Mouse (Mus musculus) telencephalon, adult 2 months (tissue): ENCODE measurements around the gene Ndufa4.
"Not testable (repeated sequence)": the region's sequence is repeated elsewhere in the genome, so short reads cannot be mapped to it uniquely, and the experiment has no call there.

Source experiments
- DNase-seq: peaks from one replicate; pipeline ENCODE4 v3.0.0-alpha.2; 2011; ENCODE audit warnings: low read depth, low spot score

Gene Ndufa4

GRCm38 (mm10) chr6:11907269-11908032 is at the start of gene Ndufa4, which contains the start of gene Phf14:
TSS of gene Ndufa4 (minus strand) at chr6:11907497.
TSS of gene Phf14 (plus strand) at chr6:11907809.
- peak; percentile 90 for DNase-seq

DNA sequence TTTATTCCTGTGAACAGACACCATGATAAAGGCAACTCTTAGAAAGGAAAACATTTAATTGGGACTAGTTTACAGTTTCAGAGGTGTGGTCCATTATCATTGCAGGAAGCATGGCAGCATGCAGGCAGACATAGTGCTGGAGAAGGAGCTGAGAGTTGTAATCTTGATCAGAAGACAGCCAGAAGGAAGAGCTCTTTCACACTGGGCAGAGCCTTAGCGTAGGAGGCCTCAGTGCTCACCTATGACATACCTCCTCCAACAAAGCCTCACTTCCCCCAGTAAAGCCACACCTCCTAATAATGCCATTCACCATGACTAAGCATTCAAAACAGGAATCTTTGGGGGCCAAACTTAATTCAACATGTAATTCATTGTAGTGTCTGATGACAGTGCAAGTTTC is 40.8 kb upstream of the Ndufa4 start:
- no peak for DNase-seq

- no peak for DNase-seq
Measured at GRCm38 (mm10) chr6:11942089-11942488, 34.8 kb upstream of the Ndufa4 start.

- DNase-seq = no peak
Measured at GRCm38 (mm10) chr6:11940895-11941294, 33.6 kb upstream of the Ndufa4 start.

DNA sequence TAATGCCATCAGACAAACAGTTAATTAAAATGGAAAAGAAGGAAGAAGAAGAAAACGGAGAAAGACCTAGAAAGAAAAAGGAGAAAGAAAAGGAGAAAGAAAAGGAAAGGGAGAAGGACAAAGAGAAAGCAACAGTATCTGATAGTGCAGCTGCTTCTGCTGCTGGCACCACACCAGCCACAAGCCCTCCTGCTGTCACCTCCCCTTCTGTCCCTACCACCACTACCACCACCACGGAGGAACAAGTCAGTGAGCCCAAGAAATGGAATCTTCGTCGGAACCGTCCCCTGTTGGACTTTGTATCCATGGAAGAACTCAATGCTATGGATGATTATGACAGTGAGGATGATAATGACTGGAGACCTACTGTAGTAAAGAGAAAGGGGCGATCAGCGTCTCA is 26.1 kb upstream of the Ndufa4 start:
- no peak for DNase-seq

DNA sequence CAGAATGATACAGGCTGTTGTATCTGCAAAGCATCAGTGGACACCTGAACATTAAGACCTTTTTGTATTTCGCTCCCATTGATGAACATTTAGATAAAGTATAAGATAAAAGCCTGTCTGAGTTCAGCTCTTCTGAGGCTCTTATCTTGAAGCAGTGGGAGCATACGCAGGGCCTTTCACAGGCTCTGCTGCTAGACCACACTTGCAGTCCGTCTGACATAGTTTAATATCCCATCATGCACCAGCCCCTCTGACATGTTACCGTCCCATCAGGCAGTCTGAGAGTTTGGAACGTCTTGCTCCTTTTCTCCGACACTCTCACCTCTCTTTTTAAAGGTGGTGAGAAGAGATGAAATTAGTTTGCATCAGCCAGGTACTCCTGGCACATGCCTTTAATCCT is 20.2 kb upstream of the Ndufa4 start:
- DNase-seq = no peak

- DNase-seq = no peak
Measured at GRCm38 (mm10) chr6:11926082-11926595, 18.8 kb upstream of the Ndufa4 start.

GRCm38 (mm10) chr6:11925496-11926041 is 18.3 kb upstream of the Ndufa4 start:
- DNase-seq = peak; percentile 89

GRCm38 (mm10) chr6:11908170-11908569 is 873 bp upstream of the Ndufa4 start:
- no peak for DNase-seq

GRCm38 (mm10) chr6:11906890-11907268 is 418 bp downstream of the Ndufa4 start:
- DNase-seq = no peak

DNA sequence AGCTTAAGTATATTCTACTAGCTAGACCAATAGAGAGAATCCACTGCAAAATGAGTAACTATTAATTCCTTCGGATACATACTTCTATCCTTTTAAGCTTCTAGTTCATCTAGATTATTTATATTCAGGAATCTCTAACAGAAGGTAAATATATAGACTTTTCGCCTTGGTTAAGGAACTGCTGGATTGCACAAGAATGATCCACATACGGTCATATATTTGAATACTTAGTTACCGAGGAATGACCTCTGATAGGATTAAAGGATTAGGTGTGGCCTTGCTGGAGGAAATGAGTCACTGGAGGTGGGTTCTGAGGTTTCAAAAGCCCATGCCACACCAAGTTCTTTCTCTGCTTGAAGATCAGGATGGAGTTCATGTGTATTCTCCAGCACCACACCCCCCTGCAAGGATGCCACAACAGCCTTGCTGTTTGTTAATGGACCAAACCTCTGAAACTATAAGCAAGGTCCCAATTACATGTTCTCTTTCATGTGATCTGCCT is 6.4 kb downstream of the Ndufa4 start:
- DNase-seq = no peak

- not testable (repeated sequence) for DNase-seq
Measured at GRCm38 (mm10) chr6:11875364-11875763, 31.9 kb downstream of the Ndufa4 start.
